Mouse (Mus musculus): ENCODE measurements around the gene Nfat5.

- no peak for TF ChIP-seq CEBPB (IDR thresholded peaks at IDR 0.05; ENCODE audit: insufficient read depth, poor library complexity, severe bottlenecking)
- no peak for TF ChIP-seq E2F4 (IDR thresholded peaks at IDR 0.05; ENCODE audit: insufficient read depth)
- no peak for TF ChIP-seq POLR2AphosphoS2 (IDR thresholded peaks at IDR 0.05; ENCODE audit: insufficient read length, low read depth)
- no peak for TF ChIP-seq USF1 (IDR thresholded peaks at IDR 0.05; ENCODE audit: low read depth)
- TF ChIP-seq POLR2A (IDR thresholded peaks at IDR 0.05; ENCODE audit: insufficient read length, low read depth), result no peak
- TF ChIP-seq SRF (IDR thresholded peaks at IDR 0.05; ENCODE audit: control insufficient read depth, insufficient read length, low read depth), result no peak
- no peak for TF ChIP-seq MYOG (IDR thresholded peaks at IDR 0.05; ENCODE audit: control insufficient read depth in 1 of 3, insufficient read depth in 1 of 3, insufficient read length in 2 of 3, low read depth in 2 of 3)
- no peak for TF ChIP-seq MAX (IDR thresholded peaks at IDR 0.05; ENCODE audit: low read depth)
- no peak for TF ChIP-seq TCF3 (IDR thresholded peaks at IDR 0.05; ENCODE audit: insufficient read length, low read depth)
- TF ChIP-seq MYOD1 (IDR thresholded peaks at IDR 0.05; ENCODE audit: control insufficient read depth in 1 of 3, insufficient read length in 2 of 3, low read depth in 2 of 3), result no peak
- no peak for TF ChIP-seq REST (IDR thresholded peaks at IDR 0.05; ENCODE audit: insufficient read depth, insufficient read length)
- no peak for TF ChIP-seq TCF12 (IDR thresholded peaks at IDR 0.05; ENCODE audit: insufficient read depth, poor library complexity, severe bottlenecking)
Measured at GRCm38 (mm10) chr8:107395397-107395796, 102.1 kb downstream of the Nfat5 start.
